Mouse (Mus musculus) heart, embryonic 15.5 days (tissue): ENCODE results near the gene Kcnn3. TPM values are rescaled to one million over a fixed set of nuclear protein-coding genes. Genes with fewer than 3 reads are reported as not detected.

ENCODE experiments used
- ATAC-seq: fragments of 200-750 bp; cut with Nextera tagmentation; replicated peaks from 2 replicates; pipeline ENCODE4 v1.8.0; 2017; ENCODE audit warnings: low read depth, moderate TSS enrichment; ENCODE audit not compliant: insufficient number of reproducible peaks, insufficient read depth, low FRiP score
- H3K27ac ChIP-seq: fragments of 300-500 bp; sonication (generic); 2 replicates; pipeline ENCODE4 v1.5.1; 2015; ENCODE audit warnings: mild to moderate bottlenecking, inconsistent platforms
- H3K27me3 ChIP-seq: fragments of 300-500 bp; sonication (generic); 2 replicates; pipeline ENCODE4 v1.6.1; 2015; ENCODE audit warnings: inconsistent platforms
- H3K36me3 ChIP-seq: fragments of 300-500 bp; sonication (generic); 2 replicates; pipeline ENCODE4 v1.6.1; 2015; ENCODE audit warnings: mild to moderate bottlenecking, inconsistent platforms
- H3K4me1 ChIP-seq: fragments of 300-500 bp; sonication (generic); replicated peaks from 2 replicates; pipeline ENCODE4 v1.6.1; 2015; ENCODE audit warnings: inconsistent platforms
- H3K4me2 ChIP-seq: fragments of 300-500 bp; sonication (generic); 2 replicates; pipeline ENCODE4 v1.6.1; 2015; ENCODE audit warnings: inconsistent platforms, mild to moderate bottlenecking, moderate library complexity
- H3K4me3 ChIP-seq: fragments of 300-500 bp; sonication (generic); 2 replicates; pipeline ENCODE4 v1.5.1; 2015; ENCODE audit warnings: mild to moderate bottlenecking, inconsistent platforms
- H3K9ac ChIP-seq: fragments of 300-500 bp; sonication (generic); 2 replicates; pipeline ENCODE4 v1.6.1; 2015; ENCODE audit warnings: mild to moderate bottlenecking, inconsistent platforms
- H3K9me3 ChIP-seq: fragments of 300-500 bp; sonication (generic); replicated peaks from 2 replicates; pipeline ENCODE4 v1.6.1; 2016; ENCODE audit warnings: inconsistent platforms
- WGBS: fragments of 180-500 bp; shearing (Covaris S2); methylation state at CpG from one replicate; pipeline ENCODE4 v1.1.7; 2015; ENCODE audit warnings: mixed read lengths; 5-methylcytosine and 5-hydroxymethylcytosine counted together
- polyA plus RNA-seq: library from polyadenylated mRNA; unstranded; fragments of >200 nt; fragmentation: Nextera tagmentation; extraction: Ambion mirVana; gene quantifications from 2 replicates; pipeline ENCODE4 v1.2.1, GENCODE M21; 2015

The Kcnn3 gene
- polyA plus RNA-seq, 1 experiment from 2014 or later = 2.6 TPM

GRCm38 (mm10) chr3:89492701-89493151 lies 27.2 kb upstream of the Kcnn3 start:
- 43% methylated on average over 8 of the region's 8 CpGs for WGBS
- Histone ChIP-seq H3K4me2 (no peak overlapping the region), H3K9ac (no peak overlapping the region)

GRCm38 (mm10) chr3:89494630-89495029 lies 25.3 kb upstream of the Kcnn3 start:
- WGBS = 86% methylated on average over 5 of the region's 5 CpGs

More at GRCm38 (mm10) chr3:89492701-89493151, 27.2 kb upstream of the Kcnn3 start:
- H3K36me3 ChIP-seq = no peaks in the 10 kb centered on the region
- no peak for ATAC-seq
- peaks cover 6% of the 10 kb centered on the region for H3K4me1 ChIP-seq
- H3K27ac ChIP-seq = no peak overlapping the region
- no peaks in the 10 kb centered on the region for H3K9me3 ChIP-seq
- H3K27me3 ChIP-seq = no peaks in the 10 kb centered on the region
- H3K4me3 ChIP-seq = no peak overlapping the region

GRCm38 (mm10) chr3:89496366-89496765 lies 23.6 kb upstream of the Kcnn3 start:
- no peak for ATAC-seq
- WGBS = 65% methylated on average over 3 of the region's 3 CpGs
- no peak overlapping the region for H3K4me2 ChIP-seq
- no peaks in the 10 kb centered on the region for H3K4me1 ChIP-seq
- H3K27me3 ChIP-seq = no peaks in the 10 kb centered on the region
- H3K36me3 ChIP-seq = no peaks in the 10 kb centered on the region
- H3K9ac ChIP-seq = no peak overlapping the region
- no peak overlapping the region for H3K4me3 ChIP-seq
- H3K27ac ChIP-seq = no peak overlapping the region
- no peaks in the 10 kb centered on the region for H3K9me3 ChIP-seq

More at GRCm38 (mm10) chr3:89494630-89495029, 25.3 kb upstream of the Kcnn3 start:
- Histone ChIP-seq H3K36me3 (no peaks in the 10 kb centered on the region), H3K27me3 (no peaks in the 10 kb centered on the region), H3K27ac (no peak overlapping the region), H3K9ac (no peak overlapping the region), H3K4me2 (no peak overlapping the region), H3K4me1 (no peaks in the 10 kb centered on the region), H3K9me3 (no peaks in the 10 kb centered on the region), H3K4me3 (no peak overlapping the region)
- ATAC-seq = no peak

- no peak for ATAC-seq
Observed at GRCm38 (mm10) chr3:89499696-89500095, 20.3 kb upstream of the Kcnn3 start.

GRCm38 (mm10) chr3:89501486-89501885 lies 18.5 kb upstream of the Kcnn3 start:
- no peaks in the 10 kb centered on the region for H3K4me1 ChIP-seq
- ATAC-seq = no peak
- H3K9ac ChIP-seq = no peak overlapping the region
- no peaks in the 10 kb centered on the region for H3K36me3 ChIP-seq
- no peak overlapping the region for H3K27ac ChIP-seq
- H3K4me2 ChIP-seq = no peak overlapping the region
- peaks cover 11% of the 10 kb centered on the region for H3K27me3 ChIP-seq
- H3K4me3 ChIP-seq = no peak overlapping the region
- no peaks in the 10 kb centered on the region for H3K9me3 ChIP-seq

More at GRCm38 (mm10) chr3:89499696-89500095, 20.3 kb upstream of the Kcnn3 start:
- Histone ChIP-seq H3K36me3 (no peaks in the 10 kb centered on the region), H3K4me1 (no peaks in the 10 kb centered on the region), H3K9me3 (no peaks in the 10 kb centered on the region), H3K9ac (no peak overlapping the region), H3K4me2 (no peak overlapping the region), H3K27ac (no peak overlapping the region), H3K27me3 (peaks cover 4% of the 10 kb centered on the region; the same call in 1 of the 2 replicates), H3K4me3 (no peak overlapping the region)
- WGBS = 49% methylated on average over 7 of the region's 7 CpGs

- 64% methylated on average over 7 of the region's 7 CpGs for WGBS
- Histone ChIP-seq H3K9ac (no peak overlapping the region), H3K27me3 (peaks cover 22% of the 10 kb centered on the region), H3K27ac (no peak overlapping the region), H3K9me3 (no peaks in the 10 kb centered on the region), H3K4me1 (no peaks in the 10 kb centered on the region), H3K4me2 (no peak overlapping the region), H3K4me3 (no peak overlapping the region), H3K36me3 (no peaks in the 10 kb centered on the region)
- ATAC-seq = no peak
Observed at GRCm38 (mm10) chr3:89502551-89502950, 17.4 kb upstream of the Kcnn3 start.

- Histone ChIP-seq H3K4me2 (no peak overlapping the region), H3K9ac (no peak overlapping the region), H3K27ac (no peak overlapping the region), H3K4me3 (no peak overlapping the region), H3K36me3 (no peaks in the 10 kb centered on the region), H3K4me1 (0 out of 2 replicates have a peak, but pooled peaks cover 3% of the 10 kb centered on the region), H3K9me3 (no peaks in the 10 kb centered on the region), H3K27me3 (peaks cover 61% of the 10 kb centered on the region)
- ATAC-seq = no peak
- 30% methylated on average over 9 of the region's 9 CpGs for WGBS
Observed at GRCm38 (mm10) chr3:89508041-89508440, 11.9 kb upstream of the Kcnn3 start.

- WGBS = 16% methylated on average over 4 of the region's 4 CpGs
- Histone ChIP-seq H3K9ac (no peak overlapping the region), H3K36me3 (no peaks in the 10 kb centered on the region), H3K4me3 (no peak overlapping the region), H3K4me2 (peak overlapping the region; percentile 34), H3K27me3 (peaks cover 55% of the 10 kb centered on the region), H3K27ac (no peak overlapping the region), H3K4me1 (0 out of 2 replicates have a peak, but pooled peaks cover 3% of the 10 kb centered on the region), H3K9me3 (no peaks in the 10 kb centered on the region)
- no peak for ATAC-seq
Observed at GRCm38 (mm10) chr3:89510979-89511378, 9.0 kb upstream of the Kcnn3 start.

- Histone ChIP-seq H3K9me3 (no peaks in the 10 kb centered on the region; the same call in 1 of the 2 replicates), H3K27me3 (peaks cover 51% of the 10 kb centered on the region), H3K27ac (no peak overlapping the region), H3K4me2 (peak overlapping the region; percentile 34), H3K9ac (no peak overlapping the region), H3K36me3 (no peaks in the 10 kb centered on the region), H3K4me3 (no peak overlapping the region), H3K4me1 (0 out of 2 replicates have a peak, but pooled peaks cover 3% of the 10 kb centered on the region)
- WGBS = 27% methylated on average over 15 of the region's 15 CpGs
- no peak for ATAC-seq
Observed at GRCm38 (mm10) chr3:89511400-89511799, 8.6 kb upstream of the Kcnn3 start.

GRCm38 (mm10) chr3:89512225-89512624 lies 7.7 kb upstream of the Kcnn3 start:
- Histone ChIP-seq H3K27ac (no peak overlapping the region), H3K4me1 (0 out of 2 replicates have a peak, but pooled peaks cover 3% of the 10 kb centered on the region), H3K9ac (no peak overlapping the region), H3K36me3 (no peaks in the 10 kb centered on the region), H3K4me3 (no peak overlapping the region), H3K27me3 (peaks cover 42% of the 10 kb centered on the region), H3K4me2 (no peak overlapping the region), H3K9me3 (no peaks in the 10 kb centered on the region; the same call in 1 of the 2 replicates)
- ATAC-seq = no peak
- WGBS = 88% methylated on average over 2 of the region's 2 CpGs

GRCm38 (mm10) chr3:89515444-89515843 lies 4.5 kb upstream of the Kcnn3 start:
- H3K4me3 ChIP-seq = no peak overlapping the region
- WGBS = 51% methylated on average over 11 of the region's 11 CpGs
- H3K27ac ChIP-seq = no peak overlapping the region
- H3K9ac ChIP-seq = no peak overlapping the region
- no peak overlapping the region for H3K4me2 ChIP-seq
- peaks cover 22% of the 10 kb centered on the region for H3K27me3 ChIP-seq
- no peaks in the 10 kb centered on the region for H3K36me3 ChIP-seq
- ATAC-seq = no peak
- H3K4me1 ChIP-seq = peaks cover 13% of the 10 kb centered on the region
- no peaks in the 10 kb centered on the region; the same call in 1 of the 2 replicates for H3K9me3 ChIP-seq

GRCm38 (mm10) chr3:89516321-89516720 lies 3.6 kb upstream of the Kcnn3 start:
- Histone ChIP-seq H3K9me3 (no peaks in the 10 kb centered on the region; the same call in 1 of the 2 replicates), H3K27me3 (peaks cover 22% of the 10 kb centered on the region), H3K4me1 (peaks cover 20% of the 10 kb centered on the region), H3K36me3 (no peaks in the 10 kb centered on the region), H3K9ac (no peak overlapping the region), H3K4me3 (no peak overlapping the region), H3K27ac (no peak overlapping the region), H3K4me2 (no peak overlapping the region)
- WGBS = 88% methylated on average over 5 of the region's 5 CpGs
- ATAC-seq = no peak
